Mouse (Mus musculus): ENCODE measurements at regions not wholly inside any gene's neighbourhood (a gene's known extent, or its start where the extent isn't known, plus 50 kb on each side); places are given as distances from the start of the nearest gene placed in this dataset.

DNA sequence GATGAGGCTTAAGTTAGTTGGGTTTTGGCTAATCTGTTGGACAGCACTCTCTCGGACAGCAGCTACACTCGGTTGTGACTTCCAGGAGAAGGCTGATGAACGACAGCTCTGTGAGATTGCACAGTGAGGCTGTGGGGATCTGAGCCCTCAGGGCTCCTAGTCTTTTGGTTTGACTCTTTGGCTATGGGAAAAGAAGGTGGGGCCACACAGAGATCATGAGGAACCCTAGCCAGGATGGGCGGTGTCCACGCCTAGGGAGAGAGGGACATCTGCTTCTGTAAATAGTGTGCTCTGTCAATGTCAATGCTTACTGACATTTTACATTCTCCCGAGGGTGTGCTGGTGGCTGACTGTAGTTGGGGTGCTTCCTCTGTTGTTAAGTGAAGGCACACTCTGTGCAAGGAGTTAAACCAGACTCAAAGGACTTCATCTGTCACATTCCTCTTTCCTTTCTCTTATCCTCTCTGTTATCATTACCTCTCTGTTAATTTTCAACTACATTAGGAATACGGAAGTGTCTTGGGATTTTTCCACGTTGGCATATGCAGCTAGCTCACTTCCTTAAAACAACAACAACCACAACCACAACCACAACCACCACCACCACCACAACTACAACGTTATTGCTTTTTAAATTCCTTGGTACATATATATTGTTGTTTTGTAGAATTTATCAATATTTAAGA lies 54.2 kb upstream of the Cd28 start:
- TF ChIP-seq CTCF (IDR thresholded peaks at IDR 0.05; ENCODE audit: borderline replicate concordance, insufficient read depth, low read length), result no peak
- TF ChIP-seq POLR2A (IDR thresholded peaks at IDR 0.05; ENCODE audit: low read depth, low read length), result no peak

Data from embryonic fibroblast, embryonic 13.5 days (primary cell).